Mouse (Mus musculus) liver, embryonic 18 days (tissue): ENCODE measurements around the gene Vmn1r28. TPM values are rescaled to one million over a fixed set of nuclear protein-coding genes. Genes with fewer than 3 reads are reported as not detected.

ENCODE experiments used
- polyA plus RNA-seq: library from polyadenylated mRNA; depleted of rRNA; stranded (reverse); fragments of >200 nt; gene quantifications from 2 replicates; pipeline ENCODE4 v1.2.3, GENCODE M21; 2012; rRNA removed

Gene Vmn1r28
- not detected in 2 replicates for polyA plus RNA-seq

DNA sequence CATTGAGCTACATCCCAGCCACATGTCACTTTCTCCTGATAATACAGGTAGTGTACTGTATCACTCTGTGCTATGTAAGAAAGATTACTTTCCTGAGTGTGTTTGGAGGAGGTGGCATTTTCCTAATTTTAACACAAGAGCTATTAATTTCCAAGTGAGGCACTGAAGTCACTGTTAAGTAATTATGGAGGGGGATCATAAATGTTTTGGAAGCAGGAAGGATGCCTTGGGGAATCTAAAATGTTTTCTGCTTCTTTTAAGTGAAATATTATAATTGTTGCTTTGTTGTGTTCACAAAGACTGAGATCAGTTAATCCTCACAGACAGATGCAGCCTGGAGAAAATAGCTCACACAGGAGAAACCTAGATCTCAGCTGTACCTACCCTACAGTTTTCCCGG lies at the start of gene Vmn1r28:
TSS of gene Vmn1r28 (plus strand) at position 301 of the 400 bp plus-strand sequence.

DNA sequence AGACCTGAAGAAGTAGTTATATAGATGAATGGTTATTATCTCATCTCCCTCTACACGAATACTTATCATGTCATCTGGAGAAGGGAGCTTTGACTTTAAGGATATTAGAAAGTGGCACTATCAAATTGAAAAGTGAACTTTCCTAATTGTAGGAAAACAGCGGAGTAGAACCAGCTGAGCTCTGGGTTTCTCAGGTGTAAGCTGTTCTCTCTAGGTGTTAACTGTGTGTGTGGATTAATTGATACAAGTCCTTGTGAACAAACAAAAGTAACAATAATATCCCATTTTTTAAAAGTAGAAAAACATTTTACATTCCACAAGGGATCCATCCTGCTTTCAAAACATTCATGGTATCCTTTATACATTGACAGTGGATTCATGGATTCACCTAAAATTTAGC lies 43.1 kb upstream of the Vmn1r28 start, which contains the start of gene Vmn1r27:
TSS of gene Vmn1r27 (minus strand) at position 101 of the 400 bp plus-strand sequence.

DNA sequence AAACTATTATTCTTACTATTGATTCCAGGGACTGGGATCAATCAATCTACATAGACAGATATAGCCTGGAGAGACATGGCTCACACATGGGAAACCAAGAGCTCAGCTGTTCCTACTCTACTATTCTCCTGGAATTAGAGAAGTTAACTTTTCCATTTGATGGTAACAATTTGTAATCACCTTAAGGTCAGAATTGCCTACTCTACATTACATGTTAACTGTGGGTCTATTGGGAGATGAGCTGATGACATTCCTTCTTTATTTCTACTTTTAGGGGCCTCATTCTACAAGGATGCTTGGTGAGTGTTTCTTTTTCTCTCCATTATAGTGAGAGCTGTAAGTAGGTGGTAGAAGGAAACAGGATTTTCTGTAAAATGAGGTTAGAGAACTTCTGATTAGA lies 39.4 kb downstream of the Vmn1r28 start, which contains the start of gene Vmn1r29:
TSS of gene Vmn1r29 (plus strand) at position 301 of the 400 bp plus-strand sequence.

Other genes starting within 250 kb of the Vmn1r28 start
- gene Vmn1r26, start 246.9 kb upstream of the Vmn1r28 start, polyA plus RNA-seq, result not detected in 2 replicates
- not detected in 2 replicates for gene Vmn1r27, start 43.2 kb upstream of the Vmn1r28 start, polyA plus RNA-seq
- not detected in 2 replicates for gene Vmn1r29, start 39.5 kb downstream of the Vmn1r28 start, polyA plus RNA-seq
- not detected in 2 replicates for gene Vmn1r30, start 181.3 kb downstream of the Vmn1r28 start, polyA plus RNA-seq
- not detected in 2 replicates for gene Vmn1r31, start 213.3 kb downstream of the Vmn1r28 start, polyA plus RNA-seq